Mouse (Mus musculus): ENCODE measurements around the gene Gm10100. TPM values are rescaled to one million over a fixed set of nuclear protein-coding genes. Genes with fewer than 3 reads are reported as not detected.

The Gm10100 gene
- not detected in 2 replicates for total RNA-seq (2023)

DNA sequence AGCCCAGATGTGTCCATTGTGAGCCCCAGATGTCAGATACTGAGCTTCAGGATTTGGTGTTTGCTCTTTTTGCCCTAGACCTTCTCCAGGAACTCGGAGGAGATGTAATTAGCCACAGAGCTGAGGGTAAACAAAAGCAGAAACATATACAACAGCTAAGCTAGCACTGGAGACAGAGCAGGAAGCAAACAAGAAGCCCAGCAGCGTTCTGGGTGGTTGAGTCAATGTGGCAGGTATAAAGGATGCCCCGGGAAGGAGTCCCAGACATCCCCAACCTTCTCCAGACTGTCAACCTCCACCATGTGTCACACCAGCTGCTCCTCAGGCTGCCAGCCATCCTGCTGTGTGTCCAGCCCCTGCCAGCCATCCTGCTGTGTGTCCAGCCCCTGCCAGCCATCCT lies at the start of gene Gm10100:
TSS of gene Gm10100 (plus strand) at position 301 of the 400 bp plus-strand sequence.

DNA sequence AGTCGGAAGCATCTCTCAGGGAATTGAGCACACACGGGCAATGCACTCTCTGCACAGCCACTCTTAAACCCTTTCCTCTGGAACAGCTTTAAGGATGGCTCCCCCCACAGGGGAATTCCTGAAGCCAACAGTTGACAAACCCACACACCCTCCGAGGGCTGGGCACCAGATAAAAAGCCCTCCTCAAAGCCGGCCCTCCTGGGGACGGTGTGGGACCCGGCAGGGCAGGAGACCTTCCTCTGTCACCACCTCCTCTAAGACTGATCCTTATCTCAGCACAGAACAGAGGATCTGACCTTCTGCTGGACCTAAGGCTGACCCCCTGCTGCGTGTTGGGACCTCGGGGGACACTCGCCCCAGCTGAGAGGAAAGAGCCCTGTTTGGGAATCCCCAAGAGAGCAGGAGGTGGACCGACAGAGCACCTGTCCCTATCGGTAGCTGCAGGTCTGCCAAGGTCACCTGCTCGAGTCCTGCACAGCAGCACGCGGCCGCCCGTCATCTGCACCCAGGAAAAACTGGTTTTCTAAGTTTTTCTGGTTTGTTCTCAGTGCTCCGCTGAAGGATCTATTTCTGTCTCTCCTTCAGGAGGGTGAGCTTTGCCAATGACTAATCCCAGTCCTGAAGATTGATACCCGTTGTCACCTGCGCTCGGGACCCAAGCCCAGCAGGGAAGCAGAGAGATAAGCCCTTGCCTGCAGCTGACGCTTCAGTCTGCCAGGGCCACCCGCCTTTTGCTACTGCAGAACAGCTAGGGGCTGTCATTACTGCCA lies 40.2 kb upstream of the Gm10100 start, which contains the start of gene Tspear:
TSS of gene Tspear (plus strand) at position 675 of the 770 bp plus-strand sequence.

DNA sequence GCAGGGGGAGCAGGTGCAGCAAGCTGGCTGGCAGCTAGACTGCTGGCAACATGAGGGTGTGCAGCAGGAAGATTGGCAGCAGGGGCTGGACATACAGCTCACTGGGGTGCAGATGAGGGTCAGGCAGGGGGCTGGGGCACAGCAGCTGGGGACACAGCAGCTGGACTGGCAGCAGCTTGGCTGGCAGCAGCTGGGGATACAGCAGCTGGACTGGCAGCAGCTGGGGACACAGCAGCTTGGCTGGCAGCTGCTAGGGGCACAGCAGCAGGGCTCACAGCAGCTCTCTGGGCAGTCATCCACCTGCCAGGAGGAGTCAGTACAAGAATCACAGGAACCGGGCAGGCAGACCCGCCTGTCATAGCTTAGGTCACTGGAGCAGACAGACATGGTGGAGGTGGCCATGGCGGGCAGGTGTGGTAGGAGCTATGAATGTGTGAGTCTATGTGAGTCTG lies 35.9 kb upstream of the Gm10100 start, which contains the start of gene Gm19402:
TSS of gene Gm19402 (minus strand) at position 402 of the 452 bp plus-strand sequence.

DNA sequence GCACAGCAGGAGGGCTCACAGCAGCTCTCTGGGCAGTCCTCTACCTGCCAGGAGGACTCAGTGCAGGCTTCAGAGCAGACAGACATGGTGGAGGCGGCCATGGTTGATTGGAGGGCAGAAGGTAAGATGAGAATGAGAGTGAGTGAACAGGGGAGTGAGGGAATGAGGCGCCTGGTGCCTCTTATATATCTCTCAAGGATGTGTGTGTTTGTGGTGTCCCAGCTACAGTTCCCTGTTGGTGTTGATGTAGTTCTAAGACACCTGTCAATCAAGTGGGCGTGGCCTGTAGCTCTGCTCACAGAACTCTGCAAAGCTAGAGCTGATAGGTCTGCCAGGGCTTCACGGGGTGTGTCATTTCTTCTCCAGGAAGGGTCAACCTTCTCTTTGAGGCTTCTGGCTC lies 29.2 kb upstream of the Gm10100 start, which contains the start of gene Gm9508:
TSS of gene Gm9508 (minus strand) at position 101 of the 400 bp plus-strand sequence.

DNA sequence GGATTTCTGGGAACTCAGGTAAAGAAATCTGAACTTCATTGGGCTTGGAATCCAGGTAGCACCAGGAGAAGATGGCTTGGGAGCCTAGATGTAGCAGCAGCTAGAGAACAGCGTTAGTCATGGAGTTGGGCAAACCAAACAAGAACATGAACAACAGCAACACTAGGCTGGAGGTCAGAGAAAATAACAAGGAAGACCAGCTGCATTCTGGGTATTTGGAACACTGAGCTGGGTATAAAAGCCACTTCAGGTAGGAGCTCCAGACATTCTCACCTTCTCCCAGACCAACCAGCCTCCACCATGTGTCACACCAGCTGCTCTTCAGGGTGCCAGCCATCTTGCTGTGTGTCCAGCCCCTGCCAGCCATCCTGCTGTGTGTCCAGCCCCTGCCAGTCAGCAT lies 20.0 kb upstream of the Gm10100 start, which contains the start of gene Gm10272:
TSS of gene Gm10272 (plus strand) at position 301 of the 400 bp plus-strand sequence.

DNA sequence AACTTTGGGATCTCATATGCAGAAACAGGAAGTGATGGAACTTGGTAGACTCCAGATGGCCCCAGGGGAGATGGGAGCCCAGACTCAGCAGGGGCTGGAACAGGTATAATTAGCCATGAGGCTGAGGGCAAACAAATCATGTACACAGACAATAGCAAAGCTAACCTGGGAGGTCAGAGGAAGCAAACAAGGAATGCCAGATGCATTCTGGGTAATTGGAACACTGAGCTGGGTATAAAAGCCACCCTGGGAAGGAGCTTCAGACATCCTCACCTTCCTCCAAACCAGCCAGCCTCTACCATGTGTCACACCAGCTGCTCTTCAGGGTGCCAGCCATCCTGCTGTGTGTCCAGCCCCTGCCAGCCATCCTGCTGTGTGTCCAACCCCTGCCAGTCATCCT lies 15.1 kb upstream of the Gm10100 start, which contains the start of gene Gm10024:
TSS of gene Gm10024 (plus strand) at position 301 of the 400 bp plus-strand sequence.

DNA sequence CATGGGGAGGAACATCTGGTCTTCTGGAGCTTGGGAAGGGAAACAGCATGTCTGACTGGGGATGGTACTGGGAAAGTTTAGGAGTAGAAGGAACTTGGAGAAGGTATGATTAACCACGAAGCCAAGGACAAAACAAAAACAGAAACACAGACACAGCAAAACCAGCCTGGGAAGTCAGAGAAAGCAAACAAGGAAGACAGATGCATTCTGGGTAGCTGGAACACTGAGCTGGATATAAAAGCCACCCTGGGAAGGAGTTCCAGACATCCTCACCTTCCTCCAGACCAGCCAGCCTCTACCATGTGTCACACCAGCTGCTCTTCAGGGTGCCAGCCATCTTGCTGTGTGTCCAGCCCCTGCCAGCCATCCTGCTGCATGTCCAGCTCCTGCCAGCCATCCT lies 10.8 kb upstream of the Gm10100 start, which contains the start of gene Gm10142:
TSS of gene Gm10142 (plus strand) at position 301 of the 400 bp plus-strand sequence.

DNA sequence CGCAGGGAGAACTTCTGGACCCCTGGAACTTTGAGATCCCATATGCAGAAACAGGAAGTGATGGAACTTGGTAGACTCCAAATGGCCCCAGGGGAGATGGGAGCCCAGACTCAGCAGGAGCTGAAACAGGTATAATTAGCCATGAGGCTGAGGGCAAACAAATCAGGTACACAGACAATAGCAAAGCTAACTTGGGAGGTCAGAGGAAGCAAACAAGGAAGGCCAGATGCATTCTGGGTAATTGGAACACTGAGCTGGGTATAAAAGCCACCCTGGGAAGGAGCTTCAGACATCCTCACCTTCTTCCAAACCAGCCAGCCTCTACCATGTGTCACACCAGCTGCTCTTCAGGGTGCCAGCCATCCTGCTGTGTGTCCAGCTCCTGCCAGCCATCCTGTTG lies 6.0 kb upstream of the Gm10100 start, which contains the start of gene Krtap12-1:
TSS of gene Krtap12-1 (plus strand) at position 301 of the 400 bp plus-strand sequence.

DNA sequence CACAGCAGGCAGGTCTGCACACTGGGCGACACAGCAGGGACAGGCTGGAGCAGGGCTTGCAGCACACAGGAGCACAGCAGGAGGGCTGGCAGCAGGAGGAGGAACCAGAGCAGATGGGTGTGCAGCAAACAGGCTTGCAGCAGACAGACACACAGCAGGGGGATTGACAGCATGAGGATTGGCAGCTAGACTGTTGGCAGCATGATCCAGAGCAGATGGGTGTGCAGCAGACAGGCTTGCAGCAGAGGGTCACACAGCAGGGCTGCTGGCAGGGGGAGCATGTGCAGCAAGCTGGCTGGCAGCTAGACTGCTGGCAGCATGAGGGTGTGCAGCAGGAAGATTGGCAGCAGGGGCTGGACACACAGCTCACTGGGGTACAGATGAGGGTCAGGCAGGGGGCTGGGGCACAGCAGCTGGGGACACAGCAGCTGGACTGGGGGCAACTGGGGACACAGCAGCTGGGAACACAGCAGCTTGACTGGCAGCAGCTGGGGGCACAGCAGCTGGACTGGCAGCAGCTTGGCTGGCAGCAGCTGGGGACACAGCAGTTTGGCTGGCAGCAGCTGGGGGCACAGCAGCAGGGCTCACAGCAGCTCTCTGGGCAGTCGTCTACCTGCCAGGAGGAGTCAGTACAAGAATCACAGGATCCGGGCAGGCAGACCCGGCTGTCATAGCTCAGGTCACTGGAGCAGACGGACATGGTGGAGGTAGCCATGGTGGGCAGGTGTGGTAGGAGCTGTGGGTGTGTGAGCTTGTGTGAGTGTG lies 15.8 kb downstream of the Gm10100 start, which contains the start of gene Gm18596:
TSS of gene Gm18596 (minus strand) at position 715 of the 765 bp plus-strand sequence.

DNA sequence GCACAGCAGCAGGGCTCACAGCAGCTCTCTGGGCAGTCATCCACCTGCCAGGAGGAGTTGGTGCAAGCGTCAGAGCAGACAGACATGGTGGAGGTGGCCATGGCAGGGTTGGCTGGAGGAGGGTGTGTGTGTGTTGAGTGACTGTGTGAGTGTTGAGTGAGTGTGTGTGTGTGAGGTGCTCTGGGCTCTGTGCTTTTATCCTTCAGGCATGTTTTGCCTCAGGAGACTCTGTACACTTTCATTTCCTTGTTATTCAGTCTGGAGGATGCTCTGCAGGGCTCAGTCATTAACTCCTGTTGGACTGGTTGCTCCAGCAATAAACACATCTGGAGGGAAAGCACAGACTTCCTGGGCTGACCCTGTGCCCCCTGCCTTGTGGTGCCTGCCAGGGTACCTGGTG lies 25.0 kb downstream of the Gm10100 start, which contains the start of gene Gm9736:
TSS of gene Gm9736 (minus strand) at position 101 of the 400 bp plus-strand sequence.

DNA sequence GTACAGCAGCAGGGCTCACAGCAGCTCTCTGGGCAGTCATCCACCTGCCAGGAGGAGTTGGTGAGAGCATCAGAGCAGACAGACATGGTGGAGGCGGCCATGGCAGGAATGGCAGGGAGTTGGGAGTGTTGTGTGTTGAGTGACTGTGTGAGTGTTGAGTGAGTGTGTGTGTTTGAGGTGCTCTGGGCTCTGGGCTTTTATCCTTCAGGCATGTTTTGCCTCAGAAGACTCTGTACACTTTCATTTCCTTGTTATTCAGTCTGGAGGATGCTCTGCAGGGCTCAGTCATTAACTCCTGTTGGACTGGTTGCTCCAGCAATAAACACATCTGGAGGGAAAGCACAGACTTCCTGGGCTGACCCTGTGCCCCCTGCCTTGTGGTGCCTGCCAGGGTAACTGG lies 33.3 kb downstream of the Gm10100 start, which contains the start of gene Gm3233:
TSS of gene Gm3233 (minus strand) at position 101 of the 400 bp plus-strand sequence.

DNA sequence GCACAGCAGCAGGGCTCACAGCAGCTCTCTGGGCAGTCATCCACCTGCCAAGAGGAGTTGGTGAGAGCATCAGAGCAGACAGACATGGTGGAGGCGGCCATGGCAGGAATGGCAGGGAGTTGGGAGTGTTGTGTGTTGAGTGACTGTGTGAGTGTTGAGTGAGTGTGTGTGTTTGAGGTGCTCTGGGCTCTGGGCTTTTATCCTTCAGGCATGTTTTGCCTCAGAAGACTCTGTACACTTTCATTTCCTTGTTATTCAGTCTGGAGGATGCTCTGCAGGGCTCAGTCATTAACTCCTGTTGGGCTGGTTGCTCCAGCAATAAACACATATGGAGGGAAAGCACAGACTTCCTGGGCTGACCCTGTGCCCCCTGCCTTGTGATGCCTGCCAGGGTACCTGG lies 44.9 kb downstream of the Gm10100 start, which contains the start of gene Gm3238:
TSS of gene Gm3238 (minus strand) at position 101 of the 400 bp plus-strand sequence.

Other genes with a start within 250 kb of the Gm10100 start
- gene Fam207a, start 210.7 kb upstream of the Gm10100 start, total RNA-seq (2023) = 12.5 and 16.9 TPM in 2 replicates
- gene Itgb2, start 196.2 kb upstream of the Gm10100 start, total RNA-seq (2023) = 896 and 935 TPM in 2 replicates
- gene Pttg1ip, start 144.8 kb upstream of the Gm10100 start, total RNA-seq (2023) = 85.5 and 125 TPM in 2 replicates
- 55.9 and 66.8 TPM in 2 replicates for gene Sumo3, start 120.4 kb upstream of the Gm10100 start, total RNA-seq (2023)
- not detected in 2 replicates for gene Gm49325, start 120.3 kb upstream of the Gm10100 start, total RNA-seq (2023)
- gene Ube2g2, start 104.2 kb upstream of the Gm10100 start, total RNA-seq (2023) = 31.2 and 34.0 TPM in 2 replicates
- gene Tspear, start 39.9 kb upstream of the Gm10100 start, total RNA-seq (2023) = not detected in 2 replicates
- gene Gm19402, start 35.7 kb upstream of the Gm10100 start, total RNA-seq (2023) = not detected in 2 replicates
- gene Gm9508, start 29.3 kb upstream of the Gm10100 start, total RNA-seq (2023) = not detected in 2 replicates
- not detected in 2 replicates for gene Gm10272, start 19.9 kb upstream of the Gm10100 start, total RNA-seq (2023)
- not detected in 2 replicates for gene Gm10024, start 15.0 kb upstream of the Gm10100 start, total RNA-seq (2023)
- gene Gm10142, start 10.7 kb upstream of the Gm10100 start, total RNA-seq (2023) = not detected in 2 replicates
- gene Krtap12-1, start 5.9 kb upstream of the Gm10100 start, total RNA-seq (2023) = not detected in 2 replicates
- not detected in 2 replicates for gene Gm18596, start 16.2 kb downstream of the Gm10100 start, total RNA-seq (2023)
- gene Gm9736, start 24.9 kb downstream of the Gm10100 start, total RNA-seq (2023) = not detected in 2 replicates
- gene Gm3233, start 33.2 kb downstream of the Gm10100 start, total RNA-seq (2023) = not detected in 2 replicates
- gene Gm3238, start 44.8 kb downstream of the Gm10100 start, total RNA-seq (2023) = not detected in 2 replicates
- gene Gm7138, start 50.5 kb downstream of the Gm10100 start, total RNA-seq (2023) = not detected in 2 replicates
- not detected in 2 replicates for gene Gm3250, start 56.1 kb downstream of the Gm10100 start, total RNA-seq (2023)
- not detected in 2 replicates for gene Gm7137, start 61.7 kb downstream of the Gm10100 start, total RNA-seq (2023)
- gene Gm9639, start 68.6 kb downstream of the Gm10100 start, total RNA-seq (2023) = not detected in 2 replicates
- not detected in 2 replicates for gene Gm19668, start 72.6 kb downstream of the Gm10100 start, total RNA-seq (2023)
- not detected in 2 replicates for gene Gm9507, start 85.4 kb downstream of the Gm10100 start, total RNA-seq (2023)
- gene Gm2696, start 88.2 kb downstream of the Gm10100 start, total RNA-seq (2023) = not detected in 2 replicates
- gene Krtap10-4, start 100.6 kb downstream of the Gm10100 start, total RNA-seq (2023) = not detected in 2 replicates
- not detected in 2 replicates for gene Krtap10-10, start 109.5 kb downstream of the Gm10100 start, total RNA-seq (2023)
- not detected in 2 replicates for gene Gm36176, start 120.3 kb downstream of the Gm10100 start, total RNA-seq (2023)
- not detected in 2 replicates for gene Gm10318, start 126.4 kb downstream of the Gm10100 start, total RNA-seq (2023)
- not detected in 2 replicates for gene Gm3285, start 135.5 kb downstream of the Gm10100 start, total RNA-seq (2023)
- gene Lrrc3, start 176.1 kb downstream of the Gm10100 start, total RNA-seq (2023) = 0.39 and 1.0 TPM in 2 replicates
- 254 and 380 TPM in 2 replicates for gene Trpm2, start 244.1 kb downstream of the Gm10100 start, total RNA-seq (2023)

Measured in neutrophil, adult 65 days (primary cell).